25 mouse cellular contexts compared by ENCODE assay signal in the genomic region with DNA sequence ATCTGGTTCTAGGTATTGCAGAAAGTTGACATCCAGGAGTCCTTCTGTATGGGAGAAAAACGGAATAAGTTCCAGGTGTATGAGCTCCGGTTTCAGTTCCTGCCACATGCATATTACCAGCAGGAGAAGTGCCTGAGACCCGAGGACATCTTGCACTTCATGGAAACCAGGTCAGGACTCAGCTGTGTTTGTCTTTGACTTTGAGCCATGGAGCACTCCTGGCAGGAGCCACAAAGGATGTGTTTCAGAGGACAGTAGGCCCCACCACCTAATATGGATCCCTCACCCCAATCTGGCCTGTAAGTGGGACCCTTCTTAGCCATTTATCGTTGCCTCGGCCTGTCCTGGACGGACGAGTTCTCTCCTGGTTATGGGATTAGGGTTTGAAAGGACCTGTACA. TPM values are rescaled to one million over a fixed set of nuclear protein-coding genes. Genes with fewer than 3 reads are reported as not detected.
DNase-seq lines count a peak whose midpoint lies in the region; TF ChIP-seq lines count a peak whose summit lies in the region.
"Had no signal": no experiment of that assay in that cellular context is flagged by ENCODE, and none has a peak within 500 bp of the region (broad histone marks: within the 10 kb centered on the region; RNA-seq: fewer than 3 reads in every experiment).

No protein-coding gene starts in this region.

- TF ChIP-seq CTCF in gastrocnemius, adult 2 months (IDR thresholded peaks at IDR 0.05) = no peak

- H3K4me3 ChIP-seq in gastrocnemius, adult 2 months = no peak overlapping the region
- H3K4me3 ChIP-seq: forebrain, embryonic 10.5 days; forebrain, embryonic 13.5 days; heart, embryonic 12.5 days; heart, embryonic 15.5 days; hindbrain, embryonic 10.5 days; hindbrain, embryonic 13.5 days; intestine, embryonic 15.5 days; kidney, embryonic 15.5 days had no signal

- intact Hi-C loops in gastrocnemius, adult 2 months (cut with DNase I) = no loop called here
- intact Hi-C loops in gastrocnemius, postnatal 36 days (cut with DNase I) = loop anchor here (5.0 kb wide), 1 partner anchor 129 kb away; a partner anchor contains a TSS

- peak; percentile 29 to 39 for DNase-seq in cerebellum, adult 18-20 months
- DNase-seq in cerebellum, postnatal 14 days = no peak
- DNase-seq in cerebellum, adult 9-10 months = peak; percentile 45
- no peak for DNase-seq in cerebellum, adult 9-11 months
- DNase-seq in gastrocnemius, adult 2 months = peak; percentile 52
- no peak for DNase-seq in gastrocnemius, postnatal 36 days
- DNase-seq in frontal cortex, postnatal 14 days (ENCODE audit: low spot score in 2 of 2) = no peak
- DNase-seq: adrenal gland, adult 2 months; adrenal gland, postnatal 14 days; B cell, adult 2 months; embryo, embryonic 11 days; gastrocnemius, postnatal 10 days; heart, adult 18-20 months; heart, postnatal 10 days; heart, postnatal 36 days; kidney, adult 11 months; kidney, adult 8-10 months had no signal

- H3K27ac ChIP-seq in gastrocnemius, adult 2 months = peak overlapping the region; percentile 76
- H3K27ac ChIP-seq: forebrain, embryonic 10.5 days; forebrain, embryonic 13.5 days; heart, embryonic 15.5 days; hindbrain, embryonic 10.5 days; hindbrain, embryonic 13.5 days; intestine, embryonic 15.5 days; kidney, embryonic 15.5 days had no signal

RNA-seq across cellular contexts. Expression of a gene that starts 59.0 kb away (rescaled TPM):
- 10 to 100 TPM; 40.7 to 41.1 TPM for total RNA-seq in gastrocnemius, adult 2 months (2021)
- 10 to 100 TPM; 32.3 to 40.5 TPM for total RNA-seq in gastrocnemius, postnatal 36 days (2021)

RNA-seq across cellular contexts. Expression of a gene that starts 59.3 kb away (rescaled TPM):
- 10 to 100 TPM; 60.3 to 84.9 TPM for total RNA-seq in gastrocnemius, adult 2 months (2021)
- total RNA-seq in gastrocnemius, postnatal 36 days (2021) = 10 to 100 TPM; 67.9 to 70.0 TPM

Comparison
In these comparisons a context has a peak if more than half of its experiments do, and no peak if none do; other contexts are left out.
1. DNase-seq: peak in cerebellum, adult 18-20 months (2 of 2), cerebellum, adult 9-10 months (single experiment) and gastrocnemius, adult 2 months (single experiment); none in cerebellum, postnatal 14 days (0 of 2), cerebellum, adult 9-11 months (single experiment), gastrocnemius, postnatal 36 days (0 of 2) and frontal cortex, postnatal 14 days (0 of 2).